Mouse (Mus musculus) adrenal gland, postnatal 25 days (tissue): ENCODE data around the gene Bap1. TPM values are rescaled to one million over a fixed set of nuclear protein-coding genes. Genes with fewer than 3 reads are reported as not detected.

ENCODE experiments used
- DNase-seq: peaks from one replicate; pipeline ENCODE4 v3.0.0; 2021; ENCODE audit warnings: mixed read lengths
- long read RNA-seq: library from polyadenylated mRNA; stranded (forward); transcript quantifications from one replicate; pipeline ENCODE4 v2.0.0, GENCODE M21; 2021
- total RNA-seq: library from RNA; stranded (reverse); gene quantifications from 2 replicates; pipeline ENCODE4 v1.2.3, GENCODE M21; 2021

Gene Bap1
- total RNA-seq, result 62.6 and 65.9 TPM in 2 replicates
- long read RNA-seq, transcript Bap1-201 (17 exons, 3,460 nt), result major isoform, 64 of 106 reads
- long read RNA-seq, partial matches to known transcripts, result 17 of 106 reads
- long read RNA-seq, other reads (novel, unspliced or antisense), result 24 of 106 reads

GRCm38 (mm10) chr14:31251084-31251604 is at the start of gene Bap1, which contains the start of gene Phf7:
Gene Bap1, plus strand, starts transcription at chr14:31251450.
Gene Phf7, minus strand, starts transcription at chr14:31251317.
- DNase-seq, result peak; percentile 96

GRCm38 (mm10) chr14:31204844-31205243 is 46.4 kb upstream of the Bap1 start:
- no peak for DNase-seq

GRCm38 (mm10) chr14:31205244-31205561 is 46.0 kb upstream of the Bap1 start:
- no peak for DNase-seq

GRCm38 (mm10) chr14:31205562-31206467 is 45.4 kb upstream of the Bap1 start:
- peak; percentile 62 for DNase-seq

- peak; percentile 98 for DNase-seq
These were observed 44.7 kb upstream of the Bap1 start for GRCm38 (mm10) chr14:31206472-31206981.

- peak; percentile 23 for DNase-seq
These were observed 44.0 kb upstream of the Bap1 start for GRCm38 (mm10) chr14:31207070-31207830.

GRCm38 (mm10) chr14:31208084-31208483 is 43.2 kb upstream of the Bap1 start, which contains the start of gene Tnnc1:
Gene Tnnc1, plus strand, starts transcription at chr14:31208312.
- DNase-seq, result no peak

- no peak for DNase-seq
These were observed 42.1 kb upstream of the Bap1 start for GRCm38 (mm10) chr14:31209133-31209557.

GRCm38 (mm10) chr14:31211854-31212253 is 39.4 kb upstream of the Bap1 start:
- DNase-seq, result no peak

- no peak for DNase-seq
These were observed 38.8 kb upstream of the Bap1 start for GRCm38 (mm10) chr14:31212499-31212898.

- DNase-seq, result no peak
These were observed 37.4 kb upstream of the Bap1 start for GRCm38 (mm10) chr14:31213868-31214267.

GRCm38 (mm10) chr14:31214684-31215083 is 36.6 kb upstream of the Bap1 start:
- DNase-seq, result no peak

- DNase-seq, result peak; percentile 58
These were observed 35.9 kb upstream of the Bap1 start for GRCm38 (mm10) chr14:31215157-31216002.

- DNase-seq, result no peak
These were observed 34.4 kb upstream of the Bap1 start, which contains the start of gene Nisch for GRCm38 (mm10) chr14:31216846-31217245. Gene Nisch, minus strand, starts transcription at chr14:31216946.

GRCm38 (mm10) chr14:31217666-31218065 is 33.6 kb upstream of the Bap1 start, which contains the start of gene Sema3g:
Gene Sema3g, plus strand, starts transcription at chr14:31217860.
- DNase-seq, result peak; percentile 56

GRCm38 (mm10) chr14:31226978-31227377 is 24.3 kb upstream of the Bap1 start:
- DNase-seq, result no peak

GRCm38 (mm10) chr14:31228234-31228633 is 23.0 kb upstream of the Bap1 start:
- no peak for DNase-seq

- DNase-seq, result no peak
These were observed 20.8 kb upstream of the Bap1 start for GRCm38 (mm10) chr14:31230442-31230841.

GRCm38 (mm10) chr14:31232404-31233069 is 18.7 kb upstream of the Bap1 start:
- DNase-seq, result no peak
